Comparison of ENCODE assay signal across 8 mouse cellular contexts in genomic region chr1:105354901-105355891, GRCm38 (mm10). TPM values are rescaled to one million over a fixed set of nuclear protein-coding genes. Genes with fewer than 3 reads are reported as not detected.
DNase-seq lines count a peak whose midpoint lies in the region; ATAC-seq lines count a peak whose summit lies in the region.

No protein-coding gene starts in this region.

- H3K9ac ChIP-seq in forebrain, embryonic 16.5 days (replicated peaks; ENCODE audit: low read depth, low read length), result peak overlapping the region; percentile 71

- H3K27ac ChIP-seq in forebrain, embryonic 16.5 days (ENCODE audit: low read length), result peak overlapping the region; percentile 51

- no peaks in the 10 kb centered on the region for H3K36me3 ChIP-seq in forebrain, embryonic 16.5 days (ENCODE audit: control insufficient read depth, insufficient read depth)

- whole genome bisulfite sequencing in forebrain, embryonic 16.5 days, result 6% methylated on average over 30 of the region's 30 CpGs

- 0 out of 2 replicates have a peak, but pooled peaks cover 2% of the 10 kb centered on the region for H3K4me1 ChIP-seq in forebrain, embryonic 16.5 days (replicated peaks; ENCODE audit: control insufficient read depth, insufficient read depth, low read length)

- ATAC-seq in forebrain, embryonic 16.5 days, result peak; percentile 70
- ATAC-seq in monocyte, adult 5-6 weeks (replicated peaks; ENCODE audit: insufficient number of reproducible peaks, low FRiP score, low TSS enrichment, poor library complexity, severe bottlenecking), result no peak

- H3K9me3 ChIP-seq in forebrain, embryonic 16.5 days (ENCODE audit: control insufficient read depth, low read length), result no peaks in the 10 kb centered on the region

- peak; percentile 17 for DNase-seq in ES-CJ7 (ENCODE audit: low read depth, low spot score)
- peak; percentile 72 to 73 for DNase-seq in cerebellum, adult 18-20 months
- DNase-seq in heart, postnatal 14 days, result peak; percentile 49 to 55
- DNase-seq in layer of hippocampus, adult 9-11 months, result peak; percentile 17
- peak; percentile 71 for DNase-seq in lung, postnatal 10 days
- DNase-seq in right cerebral cortex, adult 18-20 months, result peak; percentile 29

- no peaks in the 10 kb centered on the region for H3K27me3 ChIP-seq in forebrain, embryonic 16.5 days (replicated peaks; ENCODE audit: control insufficient read depth, insufficient read depth, low read length)

- intact Hi-C loops in heart, postnatal 14 days (cut with DNase I), result loop anchor here (2.0 to 5.0 kb wide), 3 partner anchors 158 to 368 kb away; no protein-coding TSS in a partner anchor

- peak overlapping the region; percentile 81 for H3K4me2 ChIP-seq in forebrain, embryonic 16.5 days (ENCODE audit: low read length)

- H3K4me3 ChIP-seq in forebrain, embryonic 16.5 days (replicated peaks; ENCODE audit: low read length), result peak overlapping the region; percentile 65

RNA-seq across cellular contexts. Expression of gene Rnf152, which starts 1.3 kb away (rescaled TPM):
- 6.2 and 9.2 TPM in 2 replicates for polyA plus RNA-seq in forebrain, embryonic 16.5 days (2015; fragmentation: Nextera tagmentation; extraction: Ambion mirVana)
- 1 to 10 TPM; 2.6 to 3.0 TPM for total RNA-seq in heart, postnatal 14 days (2021)
- total RNA-seq in monocyte, adult 5-6 weeks (2017), result 0.11 TPM in 1 of 3 replicates, not detected in the others

Comparison
In these comparisons a context has a peak if more than half of its experiments do, and no peak if none do; other contexts are left out.
1. DNase-seq: peak in every context shown above with its lines; median percentile 72 in cerebellum, adult 18-20 months; 71 in lung, postnatal 10 days; 52 in heart, postnatal 14 days; 29 in right cerebral cortex, adult 18-20 months; 17 in ES-CJ7; 17 in layer of hippocampus, adult 9-11 months.